Mouse (Mus musculus) liver, embryonic 16.5 days (tissue): ENCODE data around the gene Ppp1r11. TPM values are rescaled to one million over a fixed set of nuclear protein-coding genes. Genes with fewer than 3 reads are reported as not detected.
"Not testable (repeated sequence)": the region's sequence is repeated elsewhere in the genome, so short reads cannot be mapped to it uniquely, and the experiment has no call there.

ENCODE experiments used
- ATAC-seq: fragments of 200-750 bp; cut with Nextera tagmentation; 2 replicates; pipeline ENCODE4 v1.8.0; 2017; ENCODE audit warnings: low read depth, mild to moderate bottlenecking, moderate number of reproducible peaks, moderate library complexity
- H3K27ac ChIP-seq: fragments of 300-500 bp; sonication (generic); 2 replicates; pipeline ENCODE4 v1.5.1; 2014; ENCODE audit warnings: mild to moderate bottlenecking, low read length
- H3K27me3 ChIP-seq: fragments of 300-500 bp; sonication (generic); 2 replicates; pipeline ENCODE4 v1.6.1; 2014; ENCODE audit warnings: low read depth, low read length, mixed read lengths; ENCODE audit not compliant: control insufficient read depth, insufficient read depth
- H3K36me3 ChIP-seq: fragments of 300-500 bp; sonication (generic); 2 replicates; pipeline ENCODE4 v1.6.1; 2014; ENCODE audit warnings: mild to moderate bottlenecking; ENCODE audit not compliant: control insufficient read depth, insufficient read depth
- H3K4me1 ChIP-seq: fragments of 300-500 bp; sonication (generic); 2 replicates; pipeline ENCODE4 v1.6.1; 2014; ENCODE audit warnings: low read depth, low read length, mixed read lengths; ENCODE audit not compliant: control insufficient read depth
- H3K4me2 ChIP-seq: fragments of 300-500 bp; sonication (generic); 2 replicates; pipeline ENCODE4 v1.6.1; 2014; ENCODE audit warnings: low read depth, low read length, mixed read lengths
- H3K4me3 ChIP-seq: fragments of 300-500 bp; sonication (generic); 2 replicates; pipeline ENCODE4 v1.5.1; 2014; ENCODE audit warnings: low read depth, mild to moderate bottlenecking, low read length
- H3K9ac ChIP-seq: fragments of 300-500 bp; sonication (generic); 2 replicates; pipeline ENCODE4 v1.6.1; 2014; ENCODE audit warnings: low read depth, low read length
- H3K9me3 ChIP-seq: fragments of 300-500 bp; sonication (generic); replicated peaks from 2 replicates; pipeline ENCODE4 v1.6.1; 2016; ENCODE audit warnings: low read length; ENCODE audit not compliant: control insufficient read depth
- WGBS: fragments of 180-500 bp; shearing (Covaris S2); extraction: QIAGEN DNeasy Blood & Tissue Kit; methylation state at CpG from one replicate; pipeline ENCODE4 v1.1.7; 2014; ENCODE audit not compliant: insufficient replicate concordance; 5-methylcytosine and 5-hydroxymethylcytosine counted together
- polyA plus RNA-seq: library from polyadenylated mRNA; unstranded; fragments of >200 nt; fragmentation: Nextera tagmentation; extraction: Ambion mirVana; gene quantifications from 2 replicates; pipeline ENCODE4 v1.2.1, GENCODE M21; 2015

Gene Ppp1r11
- polyA plus RNA-seq, 1 experiment from 2014 or later, result 23.9 TPM

DNA sequence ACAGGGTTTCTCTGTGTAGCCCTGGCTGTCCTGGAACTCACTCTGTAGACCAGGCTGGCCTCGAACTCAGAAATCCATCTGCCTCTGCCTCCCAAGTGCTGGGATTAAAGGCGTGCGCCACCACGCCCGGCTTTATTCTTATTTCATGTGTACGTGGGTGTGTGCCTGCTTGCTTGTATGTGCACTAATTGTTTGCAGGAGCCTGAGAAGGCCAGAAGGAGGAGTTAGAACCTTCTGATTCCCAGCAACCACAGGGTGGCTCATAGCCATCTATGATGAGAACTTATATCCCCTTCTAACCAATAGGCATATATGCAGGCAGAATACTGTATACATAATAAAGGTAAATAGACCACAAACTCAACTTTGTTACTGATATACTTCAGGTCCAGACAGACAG is 39.1 kb upstream of the Ppp1r11 start:
- not testable (repeated sequence) for H3K4me3 ChIP-seq, ATAC-seq, H3K9me3 ChIP-seq, H3K4me2 ChIP-seq, H3K4me1 ChIP-seq, H3K36me3 ChIP-seq, H3K27ac ChIP-seq, H3K9ac ChIP-seq
- 70% methylated on average over 6 of the region's 6 CpGs for WGBS
- H3K27me3 ChIP-seq, result peaks cover 24% of the 10 kb centered on the region

DNA sequence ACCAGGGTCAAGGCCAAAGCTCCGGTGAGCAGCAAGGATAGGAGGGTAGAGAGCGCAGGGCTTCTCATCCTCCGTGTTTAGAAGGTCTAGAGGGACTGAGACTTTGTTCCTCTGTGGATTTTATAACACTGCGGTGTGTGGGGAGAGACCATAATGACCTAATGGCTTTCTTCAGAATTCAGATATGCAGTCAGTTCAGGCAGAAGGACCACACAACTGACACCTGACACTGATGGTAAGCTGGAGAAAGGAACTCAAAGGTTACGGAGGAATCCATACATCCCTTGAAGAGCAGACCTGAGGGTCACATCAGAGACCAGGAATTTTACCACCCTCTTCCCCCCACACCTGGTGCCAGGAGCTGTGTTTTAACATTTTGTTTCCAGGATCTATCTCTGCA is 37.9 kb upstream of the Ppp1r11 start, which contains the start of gene H2-M5:
Gene H2-M5, minus strand, starts transcription at position 101 of the 400 bp plus-strand sequence.
- H3K4me3 ChIP-seq, result no peak within 1 kb of the TSS
- H3K9ac ChIP-seq, result no peak within 1 kb of the TSS
- no peaks in the 10 kb centered on the region for H3K4me1 ChIP-seq
- H3K4me2 ChIP-seq, result no peak within 1 kb of the TSS
- peaks cover 24% of the 10 kb centered on the region for H3K27me3 ChIP-seq
- ATAC-seq, result no peak
- 31% methylated on average over 5 of the region's 5 CpGs for WGBS
- H3K9me3 ChIP-seq, result no peaks in the 10 kb centered on the region
- H3K27ac ChIP-seq, result no peak within 1 kb of the TSS
- H3K36me3 ChIP-seq, result no peaks in the 10 kb centered on the region

DNA sequence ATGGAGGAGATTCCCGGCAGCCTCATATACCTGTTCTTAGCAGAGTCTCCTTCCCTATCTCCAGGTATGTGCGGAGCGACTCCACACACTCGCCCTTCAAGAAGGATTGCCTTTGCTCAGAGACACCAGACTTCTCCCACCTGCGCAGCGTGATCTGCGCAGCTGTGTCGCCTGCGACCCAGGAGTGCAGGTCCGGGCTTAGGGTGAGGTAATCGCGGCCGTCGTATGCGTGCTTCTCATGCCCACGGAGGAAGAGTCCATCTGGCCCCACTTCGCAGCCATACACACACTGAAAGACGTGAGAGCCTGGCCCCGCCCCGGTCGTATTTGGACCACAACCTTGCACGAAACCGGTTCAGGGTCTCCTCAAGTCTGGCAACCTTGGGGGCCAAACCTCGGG is 36.9 kb upstream of the Ppp1r11 start:
- WGBS, result 7% methylated on average over 24 of the region's 24 CpGs
- H3K36me3 ChIP-seq, result no peaks in the 10 kb centered on the region
- H3K4me3 ChIP-seq, result no peak overlapping the region
- no peak for ATAC-seq
- no peak overlapping the region for H3K9ac ChIP-seq
- no peaks in the 10 kb centered on the region for H3K9me3 ChIP-seq
- no peak overlapping the region for H3K4me2 ChIP-seq
- H3K4me1 ChIP-seq, result no peaks in the 10 kb centered on the region
- peaks cover 24% of the 10 kb centered on the region for H3K27me3 ChIP-seq
- no peak overlapping the region for H3K27ac ChIP-seq

DNA sequence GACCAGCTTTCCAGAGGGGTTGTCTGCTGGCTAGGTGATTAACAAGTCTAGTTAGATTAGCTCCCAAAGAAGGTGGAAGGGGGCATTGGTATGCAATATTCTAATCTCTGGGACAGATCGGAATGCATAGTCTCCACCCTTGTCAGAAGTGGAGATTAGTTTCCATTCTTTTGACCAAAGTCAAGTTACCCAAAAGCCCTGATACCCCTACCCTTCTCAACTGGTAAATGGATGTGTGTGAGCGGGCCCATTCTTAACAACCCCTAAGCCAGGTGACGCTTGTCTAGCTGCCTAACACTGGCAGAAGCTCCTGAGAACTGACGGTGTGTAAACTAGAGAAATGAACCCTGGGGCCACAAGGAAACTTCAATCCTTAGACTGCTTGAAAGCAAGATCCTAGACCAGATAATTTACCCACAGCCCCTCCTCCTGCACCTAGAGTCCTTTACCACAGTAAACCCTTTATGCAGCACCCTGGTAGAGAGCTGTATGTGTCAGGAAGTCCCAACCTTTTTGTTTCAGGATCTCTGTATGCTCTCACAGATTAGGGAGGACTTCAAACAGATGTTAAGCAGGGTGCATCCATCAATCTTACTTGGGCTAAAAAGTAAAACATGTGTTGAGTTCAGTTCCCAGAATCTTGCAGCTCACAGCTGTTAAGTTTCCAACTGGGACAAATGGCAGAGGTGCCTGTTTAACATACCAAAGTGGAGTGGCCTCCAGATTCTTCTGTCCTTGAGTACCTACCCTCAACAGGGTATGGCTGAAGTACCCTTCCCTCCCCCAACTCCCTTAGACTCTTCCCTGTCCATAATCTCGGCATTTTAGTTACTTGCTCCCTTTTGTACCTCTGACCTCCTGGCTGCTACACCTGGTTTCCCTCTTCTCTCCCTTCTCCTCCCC is 31.0 kb upstream of the Ppp1r11 start:
- H3K4me1 ChIP-seq, result no peaks in the 10 kb centered on the region
- H3K9me3 ChIP-seq, result no peaks in the 10 kb centered on the region
- no peak overlapping the region for H3K27ac ChIP-seq
- no peak overlapping the region for H3K4me3 ChIP-seq
- H3K9ac ChIP-seq, result no peak overlapping the region
- H3K4me2 ChIP-seq, result no peak overlapping the region
- no peak for ATAC-seq
- 31% methylated on average over 5 of the region's 5 CpGs for WGBS
- peaks cover 8% of the 10 kb centered on the region for H3K27me3 ChIP-seq
- H3K36me3 ChIP-seq, result no peaks in the 10 kb centered on the region

DNA sequence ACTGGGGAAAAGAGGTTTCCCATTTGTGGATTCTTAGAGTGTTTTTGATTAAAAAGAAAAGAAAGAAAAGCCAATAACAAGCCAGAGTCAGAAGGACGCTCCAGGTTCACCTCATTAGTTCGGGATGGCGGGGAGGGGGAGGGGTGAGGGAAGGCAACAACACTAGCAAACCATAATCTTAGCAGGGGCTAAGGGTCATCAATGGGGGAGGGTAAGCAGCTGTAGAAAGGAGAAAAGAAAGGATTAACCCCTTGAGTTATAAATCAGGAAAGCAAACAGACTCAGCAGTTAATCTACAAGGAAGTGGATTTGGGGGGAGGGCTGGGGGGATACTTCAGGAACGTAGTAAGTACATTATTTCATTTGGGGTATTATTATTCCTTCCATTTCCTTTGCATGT is 30.3 kb upstream of the Ppp1r11 start:
- Histone ChIP-seq H3K4me3 (no peak overlapping the region), H3K27ac (no peak overlapping the region), H3K4me2 (0 out of 2 replicates have a peak overlapping the region, but pooled peaks have one; percentile 8), H3K4me1 (no peaks in the 10 kb centered on the region), H3K36me3 (no peaks in the 10 kb centered on the region), H3K27me3 (peaks cover 5% of the 10 kb centered on the region; the same call in 1 of the 2 replicates), H3K9ac (no peak overlapping the region), H3K9me3 (no peaks in the 10 kb centered on the region)
- no peak for ATAC-seq
- 13% methylated on average over 4 of the region's 4 CpGs for WGBS

DNA sequence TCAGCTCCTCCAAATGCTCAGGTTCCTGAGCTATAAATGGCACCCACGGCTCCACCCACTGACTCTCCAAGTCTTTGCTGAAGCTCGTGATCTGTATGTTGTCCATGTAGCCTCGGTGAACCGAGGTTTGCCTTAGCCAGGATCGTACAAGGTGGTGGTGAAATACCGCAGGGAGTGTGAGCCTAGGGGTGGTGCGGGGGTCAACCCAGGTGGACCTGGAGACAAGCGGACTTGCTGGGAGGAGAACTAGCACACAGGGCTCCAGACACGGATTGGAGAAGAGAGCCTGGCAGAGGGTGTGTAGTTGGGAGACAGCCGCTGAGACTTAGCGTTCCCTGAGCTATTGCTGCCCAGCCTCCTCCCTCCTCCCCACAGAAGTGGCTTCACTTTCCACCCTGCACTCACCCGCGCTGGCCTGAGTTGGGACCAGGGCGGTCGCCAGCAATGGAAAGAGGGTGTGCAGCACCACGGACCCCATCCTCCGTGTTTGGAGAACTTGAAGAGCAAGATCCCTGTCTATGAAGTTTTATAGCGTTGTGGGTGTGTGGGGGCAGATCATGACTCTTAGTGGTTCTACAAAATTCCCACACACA is 29.8 kb upstream of the Ppp1r11 start, which contains the start of gene 2410137M14Rik:
Gene 2410137M14Rik, minus strand, starts transcription at position 17 of the 593 bp plus-strand sequence.
- 6% methylated on average over 18 of the region's 18 CpGs for WGBS
- ATAC-seq, result no peak
- Histone ChIP-seq H3K4me2 (0 out of 2 replicates have a peak within 1 kb of the TSS, but pooled peaks have one; percentile 8), H3K9ac (no peak within 1 kb of the TSS), H3K4me1 (no peaks in the 10 kb centered on the region), H3K36me3 (no peaks in the 10 kb centered on the region), H3K27ac (no peak within 1 kb of the TSS), H3K27me3 (peaks cover 5% of the 10 kb centered on the region; the same call in 1 of the 2 replicates), H3K4me3 (no peak within 1 kb of the TSS), H3K9me3 (no peaks in the 10 kb centered on the region)

DNA sequence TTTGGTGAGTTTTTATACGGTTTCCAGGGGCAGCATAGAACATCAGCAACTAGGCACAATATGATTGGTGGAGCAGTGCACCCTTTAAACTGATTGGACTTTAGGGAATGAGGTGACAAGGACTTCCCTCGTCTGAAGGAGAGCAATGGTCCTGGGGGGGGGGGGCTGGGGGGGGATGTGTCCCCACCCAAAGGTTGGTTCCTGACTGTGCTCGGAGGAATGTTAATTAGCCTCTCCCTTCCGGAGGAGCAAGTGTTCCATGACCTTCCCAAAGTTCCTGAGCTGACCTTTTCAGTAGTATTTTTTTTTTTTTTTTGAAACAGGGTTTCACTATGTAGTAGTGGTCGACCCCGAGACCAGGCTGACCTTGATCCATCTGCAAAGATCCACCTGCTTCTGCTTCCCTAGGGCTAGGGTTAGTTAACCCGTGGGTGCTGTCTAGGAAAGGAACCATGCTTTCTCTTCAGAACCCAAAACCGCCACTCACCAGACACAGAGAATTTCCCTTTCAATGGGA is 21.8 kb upstream of the Ppp1r11 start:
- Histone ChIP-seq H3K4me1 (no peaks in the 10 kb centered on the region), H3K27ac (no peak overlapping the region), H3K9ac (no peak overlapping the region), H3K36me3 (no peaks in the 10 kb centered on the region), H3K4me2 (no peak overlapping the region), H3K9me3 (no peaks in the 10 kb centered on the region), H3K27me3 (no peaks in the 10 kb centered on the region), H3K4me3 (no peak overlapping the region)
- 55% methylated on average over 8 of the region's 8 CpGs for WGBS
- no peak for ATAC-seq

DNA sequence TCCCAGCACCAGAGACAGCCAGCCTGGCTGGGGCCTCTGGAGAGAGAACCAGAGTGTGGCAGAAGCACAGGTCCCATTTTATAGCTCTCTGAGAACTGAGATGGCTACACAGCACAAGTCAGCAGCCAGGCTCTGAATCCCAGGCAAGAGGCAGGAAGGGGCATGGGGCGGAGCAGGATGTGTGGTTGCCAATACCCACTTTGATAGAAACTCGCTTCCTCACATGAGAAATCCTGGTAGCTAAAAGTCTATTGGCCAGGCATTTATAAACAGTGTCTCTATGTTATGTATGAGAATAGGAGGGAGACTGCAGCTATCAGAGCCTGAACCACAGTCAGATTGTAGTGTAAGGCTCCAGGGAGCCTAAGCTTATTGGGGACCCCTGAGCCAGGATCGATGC is 21.2 kb upstream of the Ppp1r11 start:
- Histone ChIP-seq H3K9me3 (no peaks in the 10 kb centered on the region), H3K27me3 (no peaks in the 10 kb centered on the region), H3K9ac (no peak overlapping the region), H3K4me1 (no peaks in the 10 kb centered on the region), H3K4me3 (no peak overlapping the region), H3K27ac (no peak overlapping the region), H3K36me3 (no peaks in the 10 kb centered on the region), H3K4me2 (no peak overlapping the region)
- no peak for ATAC-seq
- WGBS, result 31% methylated on average over 3 of the region's 3 CpGs
